Mouse (Mus musculus) limb, embryonic 14.5 days (tissue): ENCODE measurements around the gene Noct. TPM values are rescaled to one million over a fixed set of nuclear protein-coding genes. Genes with fewer than 3 reads are reported as not detected.
A peak's percentile ranks its signal among the peaks of the same experiment; 100 is the strongest.

Source experiments
- ATAC-seq: fragments of 200-750 bp; cut with Nextera tagmentation; 2 replicates; pipeline ENCODE4 v1.8.0; 2017; ENCODE audit warnings: low read depth, moderate number of reproducible peaks, moderate TSS enrichment; ENCODE audit not compliant: low FRiP score
- DNase-seq: peaks from one replicate; pipeline ENCODE4 v3.0.0-alpha.2; 2015; ENCODE audit warnings: low spot score
- H3K27ac ChIP-seq: fragments of 300-500 bp; sonication (generic); replicated peaks from 2 replicates; pipeline ENCODE4 v1.5.1; 2014; ENCODE audit warnings: low read depth, mild to moderate bottlenecking, low read length, moderate library complexity, mixed read lengths
- H3K27me3 ChIP-seq: fragments of 300-500 bp; sonication (generic); 2 replicates; pipeline ENCODE4 v1.6.1; 2014; ENCODE audit warnings: low read length, mixed read lengths; ENCODE audit not compliant: control insufficient read depth, insufficient read depth
- H3K36me3 ChIP-seq: fragments of 300-500 bp; sonication (generic); 2 replicates; pipeline ENCODE4 v1.6.1; 2014; ENCODE audit warnings: mild to moderate bottlenecking, low read length, moderate library complexity, mixed read lengths; ENCODE audit not compliant: control insufficient read depth, insufficient read depth
- H3K4me1 ChIP-seq: fragments of 300-500 bp; sonication (generic); 2 replicates; pipeline ENCODE4 v1.6.1; 2014; ENCODE audit warnings: antibody characterized with exemption, low read length, mixed read lengths; ENCODE audit not compliant: control insufficient read depth, insufficient read depth
- H3K4me2 ChIP-seq: fragments of 300-500 bp; sonication (generic); replicated peaks from 2 replicates; pipeline ENCODE4 v1.6.1; 2014; ENCODE audit warnings: low read depth, mild to moderate bottlenecking, low read length, moderate library complexity; ENCODE audit not compliant: severe bottlenecking
- H3K4me3 ChIP-seq: fragments of 300-500 bp; sonication (generic); replicated peaks from 2 replicates; pipeline ENCODE4 v1.5.1; 2014; ENCODE audit warnings: low read length
- H3K9ac ChIP-seq: fragments of 300-500 bp; sonication (generic); 2 replicates; pipeline ENCODE4 v1.6.1; 2014; ENCODE audit warnings: mild to moderate bottlenecking, low read depth, low read length, moderate library complexity; ENCODE audit not compliant: severe bottlenecking
- H3K9me3 ChIP-seq: fragments of 300-500 bp; sonication (generic); 2 replicates; pipeline ENCODE4 v1.6.1; 2016; ENCODE audit warnings: low read length; ENCODE audit not compliant: control insufficient read depth
- POLR2A ChIP-seq: fragments of 200-500 bp; IDR thresholded peaks from 2 replicates; pipeline ENCODE4 v1.8.0; 2012; ENCODE audit warnings: inconsistent platforms, mild to moderate bottlenecking, moderate library complexity, borderline replicate concordance; ENCODE audit not compliant: insufficient read depth, insufficient read length; ENCODE audit errors: extremely low read depth
- WGBS: fragments of 180-500 bp; shearing (Covaris S2); extraction: QIAGEN DNeasy Blood & Tissue Kit; methylation state at CpG from one replicate; pipeline ENCODE4 v1.1.7; 2014; 5-methylcytosine and 5-hydroxymethylcytosine counted together
- polyA plus RNA-seq, 2 experiments: library from polyadenylated mRNA; depleted of rRNA in 1 of 2; stranded (reverse) in 1 of 2; unstranded in 1 of 2; fragments of >200 nt; fragmentation: Nextera tagmentation in 1 of 2; extraction: Ambion mirVana in 1 of 2; gene quantifications; 2 replicates each; pipeline versions ENCODE4 v1.2.1 to v1.2.3; 2012 to 2014

Noct gene
- polyA plus RNA-seq, 2 experiments, result 10.0 to 18.0 TPM

DNA sequence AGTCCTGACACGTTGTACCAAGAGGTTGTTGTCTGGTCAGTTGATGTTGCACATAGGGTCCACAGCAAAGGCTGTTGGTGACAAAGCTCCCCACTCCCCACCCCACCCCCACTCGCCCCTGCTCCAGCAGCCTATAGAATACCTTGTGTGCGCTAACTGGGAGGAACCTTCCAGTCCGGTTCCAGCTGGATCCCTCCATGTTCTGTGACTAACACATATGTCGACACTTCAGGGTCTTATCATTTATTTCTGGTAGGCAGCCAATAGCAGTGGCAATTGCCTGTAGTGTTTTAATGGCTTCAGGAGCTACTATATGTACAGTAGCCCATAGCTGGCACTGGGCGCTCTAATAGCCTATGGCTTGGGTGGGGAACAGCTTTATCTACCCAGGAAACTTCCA, 1.9 kb upstream of the Noct start:
- no peak for TF ChIP-seq POLR2A
- Histone ChIP-seq H3K9me3 (no peaks in the 10 kb centered on the region), H3K9ac (no peak overlapping the region), H3K4me1 (peaks cover 7% of the 10 kb centered on the region; the same call in 1 of the 2 replicates), H3K4me3 (no peak overlapping the region), H3K27ac (no peak overlapping the region), H3K27me3 (no peaks in the 10 kb centered on the region), H3K4me2 (no peak overlapping the region), H3K36me3 (no peaks in the 10 kb centered on the region)
- 88% methylated on average over 6 of the region's 6 CpGs for WGBS
- DNase-seq (no peak), ATAC-seq (no peak)

- ATAC-seq (no peak), DNase-seq (no peak)
- Histone ChIP-seq H3K4me2 (no peak overlapping the region), H3K27ac (no peak overlapping the region), H3K4me1 (peaks cover 7% of the 10 kb centered on the region; the same call in 1 of the 2 replicates), H3K9ac (no peak overlapping the region), H3K36me3 (no peaks in the 10 kb centered on the region), H3K9me3 (no peaks in the 10 kb centered on the region), H3K4me3 (no peak overlapping the region), H3K27me3 (no peaks in the 10 kb centered on the region)
- WGBS, result 51% methylated on average over 10 of the region's 10 CpGs
- TF ChIP-seq POLR2A, result no peak
Measured at GRCm38 (mm10) chr3:51222834-51223460, 1.3 kb upstream of the Noct start.

- Histone ChIP-seq H3K4me2 (peak overlapping the region; percentile 69), H3K27me3 (no peaks in the 10 kb centered on the region), H3K4me1 (peaks cover 7% of the 10 kb centered on the region; the same call in 1 of the 2 replicates), H3K9me3 (no peaks in the 10 kb centered on the region), H3K9ac (no peak overlapping the region), H3K27ac (no peak overlapping the region), H3K36me3 (no peaks in the 10 kb centered on the region), H3K4me3 (no peak overlapping the region)
- no peak for TF ChIP-seq POLR2A
- WGBS, result 21% methylated on average over 5 of the region's 5 CpGs
- ATAC-seq (no peak), DNase-seq (no peak)
Measured at GRCm38 (mm10) chr3:51223556-51223955, 691 bp upstream of the Noct start.

GRCm38 (mm10) chr3:51225226-51225750, 1.0 kb downstream of the Noct start:
- H3K4me1 ChIP-seq, result peaks cover 7% of the 10 kb centered on the region; the same call in 1 of the 2 replicates

DNA sequence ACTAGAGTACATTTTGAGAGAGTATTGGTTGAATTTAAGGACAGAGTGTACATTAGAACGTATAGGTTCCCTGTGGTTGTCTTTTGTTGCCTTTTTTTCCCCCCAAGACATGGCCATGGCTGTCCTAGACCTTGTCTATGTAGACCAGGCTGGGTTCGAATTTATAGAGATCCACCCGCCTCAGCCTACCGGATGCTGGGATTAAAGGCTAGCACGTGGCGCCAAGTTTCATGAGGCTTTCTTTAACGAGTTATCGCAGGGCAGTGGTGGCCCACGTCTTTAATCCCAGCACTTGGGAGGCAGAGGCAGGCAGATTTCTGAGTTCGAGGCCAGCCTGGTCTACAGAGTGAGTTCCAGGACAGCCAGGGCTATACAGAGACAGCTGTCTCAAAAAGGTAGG, 1.7 kb downstream of the Noct start:
- Histone ChIP-seq H3K4me1 (peaks cover 7% of the 10 kb centered on the region; the same call in 1 of the 2 replicates), H3K27ac (no peak overlapping the region), H3K4me2 (peak overlapping the region; percentile 69; the same call in 1 of the 2 replicates), H3K27me3 (no peaks in the 10 kb centered on the region), H3K4me3 (peak overlapping the region; percentile 88; the same call in 1 of the 2 replicates), H3K36me3 (no peaks in the 10 kb centered on the region), H3K9ac (no peak overlapping the region), H3K9me3 (no peaks in the 10 kb centered on the region)
- no peak for TF ChIP-seq POLR2A
- ATAC-seq (no peak), DNase-seq (no peak)
- 95% methylated on average over 10 of the region's 10 CpGs for WGBS

More at GRCm38 (mm10) chr3:51225226-51225750, 1.0 kb downstream of the Noct start:
- peak overlapping the region; percentile 96 for H3K27ac ChIP-seq
- no peaks in the 10 kb centered on the region for H3K9me3 ChIP-seq
- ATAC-seq (no peak), DNase-seq (no peak)
- no peak for TF ChIP-seq POLR2A
- under 1% methylated on average over 38 of the region's 39 CpGs for WGBS
- no peaks in the 10 kb centered on the region for H3K27me3 ChIP-seq
- H3K36me3 ChIP-seq, result no peaks in the 10 kb centered on the region
- H3K9ac ChIP-seq, result peak overlapping the region; percentile 82
- H3K4me2 ChIP-seq, result peak overlapping the region; percentile 69
- peak overlapping the region; percentile 88 for H3K4me3 ChIP-seq

- Histone ChIP-seq H3K27ac (no peak overlapping the region), H3K9me3 (no peaks in the 10 kb centered on the region), H3K4me1 (peaks cover 7% of the 10 kb centered on the region; the same call in 1 of the 2 replicates), H3K4me3 (no peak overlapping the region), H3K36me3 (no peaks in the 10 kb centered on the region), H3K9ac (no peak overlapping the region), H3K4me2 (0 out of 2 replicates have a peak overlapping the region, but pooled peaks have one; percentile 6), H3K27me3 (no peaks in the 10 kb centered on the region)
- 80% methylated on average over 3 of the region's 3 CpGs for WGBS
- TF ChIP-seq POLR2A, result no peak
- DNase-seq (no peak), ATAC-seq (no peak)
Measured at GRCm38 (mm10) chr3:51226601-51227000, 2.4 kb downstream of the Noct start.
